Mouse (Mus musculus) left cerebral cortex, adult 8-10 months (tissue): ENCODE data around the gene Nkapl. TPM values are rescaled to one million over a fixed set of nuclear protein-coding genes. Genes with fewer than 3 reads are reported as not detected.

Experiments
- DNase-seq, 2 experiments: peaks; one replicate each; pipeline ENCODE4 v3.0.0; 2022; ENCODE audit warnings: low spot score in 2 of 2
- microRNA-seq, 2 experiments: library from miRNA; unstranded; fragments of <30 nt; microRNA quantifications; one replicate each; pipeline ENCODE4 v1.2.0; 2022
- total RNA-seq, 4 experiments: library from RNA; stranded (reverse); gene quantifications; 2 replicates each; pipeline ENCODE4 v1.2.4; 2022

The Nkapl gene
- total RNA-seq, 4 experiments from 2014 or later, result 0.59 to 1.5 (median 0.84) TPM

- DNase-seq, result no peak
Observed at GRCm38 (mm10) chr13:21435476-21435875, 32.8 kb downstream of the Nkapl start.

GRCm38 (mm10) chr13:21427631-21428030, 40.7 kb downstream of the Nkapl start:
- DNase-seq, result no peak

GRCm38 (mm10) chr13:21423301-21423700, 45.0 kb downstream of the Nkapl start:
- DNase-seq, result no peak

- no peak for DNase-seq
Observed at GRCm38 (mm10) chr13:21418865-21419264, 49.4 kb downstream of the Nkapl start.

- DNase-seq, result no peak
Observed at GRCm38 (mm10) chr13:21417298-21418010, 50.9 kb downstream of the Nkapl start.

Small RNA genes lying within 50 kb of the gene (microRNA-seq; reads per million reads assigned to microRNA genes)
- 0 to 0.44 reads per million in 2 experiments for gene Mir1896

Other genes with a start within 250 kb of the Nkapl start
- not detected for gene Gpx5, start 175.8 kb downstream of the Nkapl start, total RNA-seq
- 1 to 10 TPM in 1 of 4 experiments, under 1 TPM in 3; 0.28 to 1.4 (median 0.59) TPM for gene Gpx6, start 156.4 kb downstream of the Nkapl start, total RNA-seq
- gene Olfr1367, start 121.6 kb downstream of the Nkapl start, total RNA-seq, result not detected
- gene Zscan12, start 105.7 kb downstream of the Nkapl start, total RNA-seq, result 1 to 10 TPM; 6.7 to 8.8 (median 7.8) TPM
- gene Zkscan3, start 65.8 kb downstream of the Nkapl start, total RNA-seq, result 10 to 100 TPM; 31.7 to 41.8 (median 35.8) TPM
- gene Pgbd1, start 27.5 kb downstream of the Nkapl start, total RNA-seq, result 1 to 10 TPM; 1.4 to 1.9 (median 1.6) TPM
- gene Zscan26, start 14.8 kb downstream of the Nkapl start, total RNA-seq, result 10 to 100 TPM; 52.1 to 59.4 (median 55.5) TPM
- 1 to 10 TPM; 5.1 to 6.2 (median 5.8) TPM for gene Zkscan4, start 10.4 kb upstream of the Nkapl start, total RNA-seq
- gene Gm10065, start 10.9 kb upstream of the Nkapl start, total RNA-seq, result not detected
- 10 to 100 TPM; 15.4 to 22.7 (median 19.3) TPM for gene AK157302, start 26.7 kb upstream of the Nkapl start, total RNA-seq
- gene Gm11273, start 32.9 kb upstream of the Nkapl start, total RNA-seq, result 10 to 100 TPM; 39.0 to 60.7 (median 52.2) TPM
- gene Zkscan8, start 62.6 kb upstream of the Nkapl start, total RNA-seq, result 10 to 100 TPM; 16.2 to 16.5 (median 16.3) TPM
- gene Olfr1366, start 74.3 kb upstream of the Nkapl start, total RNA-seq, result not detected
- gene Olfr1535, start 91.4 kb upstream of the Nkapl start, total RNA-seq, result not detected
- gene Olfr1364, start 113.2 kb upstream of the Nkapl start, total RNA-seq, result not detected
- not detected for gene Olfr1362, start 145.5 kb upstream of the Nkapl start, total RNA-seq
- gene Olfr11, start 174.0 kb upstream of the Nkapl start, total RNA-seq, result not detected
- gene Olfr1361, start 194.9 kb upstream of the Nkapl start, total RNA-seq, result not detected
- gene Olfr1360, start 208.9 kb upstream of the Nkapl start, total RNA-seq, result not detected
- gene Olfr1359, start 229.6 kb upstream of the Nkapl start, total RNA-seq, result not detected
- gene Hist1h2bl, start 247.6 kb upstream of the Nkapl start, total RNA-seq, result 10 to 100 TPM; 16.0 to 30.4 (median 22.3) TPM
- gene Hist1h2ai, start 247.9 kb upstream of the Nkapl start, total RNA-seq, result 10 to 100 TPM in 3 of 4 experiments, not detected in 1; 16.4 to 24.8 (median 22.3) TPM
- gene Hist1h3h, start 249.2 kb upstream of the Nkapl start, total RNA-seq, result 10 to 100 TPM; 40.8 to 60.6 (median 44.2) TPM